Mouse (Mus musculus): ENCODE results near the gene Litaf.

Litaf gene

GRCm38 (mm10) chr16:11069271-11069670 is 3.3 kb upstream of the Litaf start:
- in situ Hi-C loops (cut with MboI; ENCODE audit: unreplicated experiment in 2 of 2), result no loop called here

- in situ Hi-C loops (cut with MboI; ENCODE audit: unreplicated experiment in 2 of 2), result no loop called here
Observed at GRCm38 (mm10) chr16:11068666-11069065, 2.7 kb upstream of the Litaf start.

GRCm38 (mm10) chr16:11066833-11067191 is 855 bp upstream of the Litaf start:
- in situ Hi-C loops (cut with MboI; ENCODE audit: unreplicated experiment in 2 of 2), result no loop called here

- in situ Hi-C loops (cut with MboI; ENCODE audit: unreplicated experiment in 2 of 2), result no loop called here
Observed at GRCm38 (mm10) chr16:11065431-11065830, 526 bp downstream of the Litaf start.

GRCm38 (mm10) chr16:11064742-11065141 is 1.2 kb downstream of the Litaf start:
- in situ Hi-C loops (cut with MboI; ENCODE audit: unreplicated experiment in 2 of 2), result no loop called here

GRCm38 (mm10) chr16:11064341-11064740 is 1.6 kb downstream of the Litaf start:
- in situ Hi-C loops (cut with MboI; ENCODE audit: unreplicated experiment in 2 of 2), result no loop called here

GRCm38 (mm10) chr16:11062794-11063721 is 2.9 kb downstream of the Litaf start:
- in situ Hi-C loops (cut with MboI; ENCODE audit: unreplicated experiment in 2 of 2), result no loop called here

- in situ Hi-C loops (cut with MboI; ENCODE audit: unreplicated experiment in 2 of 2), result no loop called here
Observed at GRCm38 (mm10) chr16:11060645-11061044, 5.3 kb downstream of the Litaf start, which contains the start of gene Snn. TSS of gene Snn (plus strand) at chr16:11060945.

- in situ Hi-C loops (cut with MboI; ENCODE audit: unreplicated experiment in 2 of 2), result no loop called here
Observed at GRCm38 (mm10) chr16:11055916-11056315, 10.0 kb downstream of the Litaf start.

- in situ Hi-C loops (cut with MboI; ENCODE audit: unreplicated experiment in 2 of 2), result no loop called here
Observed at GRCm38 (mm10) chr16:11054871-11055270, 11.1 kb downstream of the Litaf start.

- in situ Hi-C loops (cut with MboI; ENCODE audit: unreplicated experiment in 2 of 2), result no loop called here
Observed at GRCm38 (mm10) chr16:11054409-11054808, 11.5 kb downstream of the Litaf start.

- in situ Hi-C loops (cut with MboI; ENCODE audit: unreplicated experiment in 2 of 2), result no loop called here
Observed at GRCm38 (mm10) chr16:11051134-11051533, 14.8 kb downstream of the Litaf start.

GRCm38 (mm10) chr16:11050226-11050625 is 15.7 kb downstream of the Litaf start:
- in situ Hi-C loops (cut with MboI; ENCODE audit: unreplicated experiment in 2 of 2), result no loop called here

GRCm38 (mm10) chr16:11047130-11047529 is 18.8 kb downstream of the Litaf start:
- in situ Hi-C loops (cut with MboI; ENCODE audit: unreplicated experiment in 2 of 2), result no loop called here

- in situ Hi-C loops (cut with MboI; ENCODE audit: unreplicated experiment in 2 of 2), result no loop called here
Observed at GRCm38 (mm10) chr16:11046437-11046836, 19.5 kb downstream of the Litaf start.

GRCm38 (mm10) chr16:11043239-11043638 is 22.7 kb downstream of the Litaf start:
- in situ Hi-C loops (cut with MboI; ENCODE audit: unreplicated experiment in 2 of 2), result loop anchor here in 1 of 2 experiments (5.0 kb wide), 1 partner anchor 49 kb away; no protein-coding TSS in a partner anchor

GRCm38 (mm10) chr16:11040603-11041002 is 25.4 kb downstream of the Litaf start:
- in situ Hi-C loops (cut with MboI; ENCODE audit: unreplicated experiment in 2 of 2), result loop anchor here in 1 of 2 experiments (5.0 kb wide), 1 partner anchor 52 kb away; no protein-coding TSS in a partner anchor

- in situ Hi-C loops (cut with MboI; ENCODE audit: unreplicated experiment in 2 of 2), result loop anchor here (5.0 kb wide), 3 partner anchors 56 to 381 kb away; partner anchors contain the start of gene Zc3h7a (in 2 of the 2)
Observed at GRCm38 (mm10) chr16:11035790-11036431, 30.0 kb downstream of the Litaf start.

- in situ Hi-C loops (cut with MboI; ENCODE audit: unreplicated experiment in 2 of 2), result loop anchor here (5.0 kb wide), 3 partner anchors 57 to 382 kb away; partner anchors contain the start of gene Zc3h7a (in 2 of the 2)
Observed at GRCm38 (mm10) chr16:11035273-11035672, 30.7 kb downstream of the Litaf start.

- in situ Hi-C loops (cut with MboI; ENCODE audit: unreplicated experiment in 2 of 2), result loop anchor here (5.0 kb wide), 4 partner anchors 62 to 467 kb away; no protein-coding TSS in a partner anchor
Observed at GRCm38 (mm10) chr16:11034193-11034803, 31.7 kb downstream of the Litaf start.

- in situ Hi-C loops (cut with MboI; ENCODE audit: unreplicated experiment in 2 of 2), result loop anchor here (5.0 kb wide), 4 partner anchors 59 to 464 kb away; no protein-coding TSS in a partner anchor
Observed at GRCm38 (mm10) chr16:11031320-11031719, 34.6 kb downstream of the Litaf start.

Measured in v-Abl transformed pro-B cells (cell line).